Mouse (Mus musculus): ENCODE measurements at regions not wholly inside any gene's neighbourhood (a gene's known extent, or its start where the extent isn't known, plus 50 kb on each side); places are given as distances from the start of the nearest gene placed in this dataset.

GRCm38 (mm10) chr15:43364496-43364895 is 3230.3 kb downstream of the 9330182O14Rik start:
- ATAC-seq (ENCODE audit: insufficient read depth, low FRiP score, low TSS enrichment) = no peak
- Histone ChIP-seq H3K36me3 (ENCODE audit: control insufficient read depth, insufficient read depth, low read length) (no peaks in the 10 kb centered on the region), H3K4me2 (ENCODE audit: low read depth) (no peak overlapping the region), H3K4me1 (ENCODE audit: control insufficient read depth, insufficient read depth, low read length) (no peaks in the 10 kb centered on the region), H3K27ac (ENCODE audit: low read depth, low read length) (no peak overlapping the region), H3K4me3 (ENCODE audit: low read depth, low read length) (no peak overlapping the region), H3K27me3 (ENCODE audit: control insufficient read depth, insufficient read depth, low read length) (no peaks in the 10 kb centered on the region), H3K9ac (ENCODE audit: low read length) (no peak overlapping the region), H3K9me3 (ENCODE audit: control insufficient read depth, low read length) (no peaks in the 10 kb centered on the region)
- 80% methylated on average over 4 of the region's 4 CpGs for WGBS
- no peak for DNase-seq (ENCODE audit: low spot score)

GRCm38 (mm10) chr15:43373072-43373471 is 3238.9 kb downstream of the 9330182O14Rik start:
- ATAC-seq (ENCODE audit: insufficient read depth, low FRiP score, low TSS enrichment) (no peak), DNase-seq (ENCODE audit: low spot score) (no peak)
- no peaks in the 10 kb centered on the region for H3K4me1 ChIP-seq (ENCODE audit: control insufficient read depth, insufficient read depth, low read length)
- no peak overlapping the region for H3K4me2 ChIP-seq (ENCODE audit: low read depth)
- H3K9ac ChIP-seq (ENCODE audit: low read length) = no peak overlapping the region
- no peaks in the 10 kb centered on the region for H3K36me3 ChIP-seq (ENCODE audit: control insufficient read depth, insufficient read depth, low read length)
- no peaks in the 10 kb centered on the region for H3K27me3 ChIP-seq (ENCODE audit: control insufficient read depth, insufficient read depth, low read length)
- no peaks in the 10 kb centered on the region for H3K9me3 ChIP-seq (ENCODE audit: control insufficient read depth, low read length)
- WGBS = 88% methylated on average over 4 of the region's 4 CpGs
- no peak overlapping the region for H3K27ac ChIP-seq (ENCODE audit: low read depth, low read length)
- H3K4me3 ChIP-seq (ENCODE audit: low read depth, low read length) = no peak overlapping the region

- DNase-seq (ENCODE audit: low spot score) = no peak
- Histone ChIP-seq H3K4me1 (ENCODE audit: control insufficient read depth, insufficient read depth, low read length) (no peaks in the 10 kb centered on the region), H3K4me3 (ENCODE audit: low read depth, low read length) (no peak overlapping the region), H3K9me3 (ENCODE audit: control insufficient read depth, low read length) (no peaks in the 10 kb centered on the region), H3K9ac (ENCODE audit: low read length) (no peak overlapping the region), H3K27ac (ENCODE audit: low read depth, low read length) (no peak overlapping the region), H3K36me3 (ENCODE audit: control insufficient read depth, insufficient read depth, low read length) (no peaks in the 10 kb centered on the region), H3K4me2 (ENCODE audit: low read depth) (no peak overlapping the region), H3K27me3 (ENCODE audit: control insufficient read depth, insufficient read depth, low read length) (no peaks in the 10 kb centered on the region)
- WGBS = 96% methylated on average over 1 of the region's 1 CpGs
- no peak for ATAC-seq (ENCODE audit: insufficient read depth, low FRiP score, low TSS enrichment)
Measured at GRCm38 (mm10) chr15:43382405-43382804, 3248.2 kb downstream of the 9330182O14Rik start.

GRCm38 (mm10) chr15:43399821-43400220 is 3265.7 kb downstream of the 9330182O14Rik start:
- no peaks in the 10 kb centered on the region for H3K9me3 ChIP-seq (ENCODE audit: control insufficient read depth, low read length)
- H3K36me3 ChIP-seq (ENCODE audit: control insufficient read depth, insufficient read depth, low read length) = no peaks in the 10 kb centered on the region
- no peak overlapping the region for H3K27ac ChIP-seq (ENCODE audit: low read depth, low read length)
- H3K27me3 ChIP-seq (ENCODE audit: control insufficient read depth, insufficient read depth, low read length) = no peaks in the 10 kb centered on the region
- H3K9ac ChIP-seq (ENCODE audit: low read length) = no peak overlapping the region
- DNase-seq (ENCODE audit: low spot score) (peak; percentile 12), ATAC-seq (ENCODE audit: insufficient read depth, low FRiP score, low TSS enrichment) (no peak)
- no peaks in the 10 kb centered on the region for H3K4me1 ChIP-seq (ENCODE audit: control insufficient read depth, insufficient read depth, low read length)
- no peak overlapping the region for H3K4me2 ChIP-seq (ENCODE audit: low read depth)
- no peak overlapping the region for H3K4me3 ChIP-seq (ENCODE audit: low read depth, low read length)
- WGBS = 46% methylated on average over 1 of the region's 1 CpGs

- DNase-seq (ENCODE audit: low spot score) (no peak), ATAC-seq (ENCODE audit: insufficient read depth, low FRiP score, low TSS enrichment) (no peak)
- no peaks in the 10 kb centered on the region for H3K4me1 ChIP-seq (ENCODE audit: control insufficient read depth, insufficient read depth, low read length)
- no peak overlapping the region for H3K4me2 ChIP-seq (ENCODE audit: low read depth)
- 69% methylated on average over 2 of the region's 2 CpGs for WGBS
- no peak overlapping the region for H3K9ac ChIP-seq (ENCODE audit: low read length)
- H3K27ac ChIP-seq (ENCODE audit: low read depth, low read length) = no peak overlapping the region
- H3K4me3 ChIP-seq (ENCODE audit: low read depth, low read length) = no peak overlapping the region
- H3K36me3 ChIP-seq (ENCODE audit: control insufficient read depth, insufficient read depth, low read length) = no peaks in the 10 kb centered on the region
- no peaks in the 10 kb centered on the region for H3K27me3 ChIP-seq (ENCODE audit: control insufficient read depth, insufficient read depth, low read length)
- H3K9me3 ChIP-seq (ENCODE audit: control insufficient read depth, low read length) = no peaks in the 10 kb centered on the region
Measured at GRCm38 (mm10) chr15:43403585-43403984, 3269.4 kb downstream of the 9330182O14Rik start.
